Mouse (Mus musculus) heart, embryonic 14.5 days (tissue): Measurements from ENCODE around the gene Spo11. TPM values are rescaled to one million over a fixed set of nuclear protein-coding genes. Genes with fewer than 3 reads are reported as not detected.

ENCODE experiments used
- ATAC-seq: fragments of 200-750 bp; cut with Nextera tagmentation; 2 replicates; pipeline ENCODE4 v1.8.0; 2017; ENCODE audit warnings: low read depth, moderate TSS enrichment; ENCODE audit not compliant: insufficient number of reproducible peaks, insufficient read depth, low FRiP score
- H3K27ac ChIP-seq, 2 experiments: fragments of 200-500 bp in 1 of 2; fragments of 300-500 bp in 1 of 2; sonication (generic) in 1 of 2; replicated peaks in 1 of 2; 2 replicates each; pipeline ENCODE4 v1.5.1; 2012 to 2014; ENCODE audit warnings: low read depth in 2 of 2, low read length in 2 of 2, control low read depth in 1 of 2, mild to moderate bottlenecking in 1 of 2, mixed read lengths in 1 of 2; ENCODE audit not compliant: control insufficient read depth in 1 of 2, insufficient read depth in 1 of 2
- H3K27me3 ChIP-seq: fragments of 300-500 bp; sonication (generic); 2 replicates; pipeline ENCODE4 v1.6.1; 2014; ENCODE audit warnings: mild to moderate bottlenecking, low read length, control low read depth; ENCODE audit not compliant: control insufficient read depth, insufficient read depth
- H3K36me3 ChIP-seq: fragments of 300-500 bp; sonication (generic); 2 replicates; pipeline ENCODE4 v1.6.1; 2014; ENCODE audit warnings: mild to moderate bottlenecking, control low read depth, low read length, mixed read lengths; ENCODE audit not compliant: control insufficient read depth, insufficient read depth
- H3K4me1 ChIP-seq, 2 experiments: fragments of 200-500 bp in 1 of 2; fragments of 300-500 bp in 1 of 2; sonication (generic) in 1 of 2; 2 replicates each; pipeline ENCODE4 v1.6.1; 2012 to 2014; ENCODE audit warnings: low read length in 2 of 2, control low read depth in 1 of 2, mixed read lengths in 1 of 2; ENCODE audit not compliant: control insufficient read depth in 2 of 2, insufficient read depth in 2 of 2
- H3K4me2 ChIP-seq: fragments of 300-500 bp; sonication (generic); 2 replicates; pipeline ENCODE4 v1.6.1; 2014; ENCODE audit warnings: mild to moderate bottlenecking, low read length
- H3K4me3 ChIP-seq, 2 experiments: fragments of 200-500 bp in 1 of 2; fragments of 300-500 bp in 1 of 2; sonication (generic) in 1 of 2; 2 replicates each; pipeline ENCODE4 v1.5.1; 2012 to 2014; ENCODE audit warnings: low read length in 2 of 2, mild to moderate bottlenecking in 2 of 2, control low read depth in 1 of 2, low read depth in 1 of 2, moderate library complexity in 1 of 2; ENCODE audit not compliant: control insufficient read depth in 1 of 2, insufficient read depth in 1 of 2
- H3K9ac ChIP-seq: fragments of 300-500 bp; sonication (generic); 2 replicates; pipeline ENCODE4 v1.6.1; 2014; ENCODE audit warnings: mild to moderate bottlenecking, low read length
- H3K9me3 ChIP-seq: fragments of 300-500 bp; sonication (generic); 2 replicates; pipeline ENCODE4 v1.6.1; 2016; ENCODE audit warnings: low read length, control low read depth; ENCODE audit not compliant: control insufficient read depth
- WGBS: fragments of 180-500 bp; shearing (Covaris S2); extraction: QIAGEN DNeasy Blood & Tissue Kit; methylation state at CpG from one replicate; pipeline ENCODE4 v1.1.7; 2014; 5-methylcytosine and 5-hydroxymethylcytosine counted together
- polyA plus RNA-seq: library from polyadenylated mRNA; unstranded; fragments of >200 nt; fragmentation: Nextera tagmentation; extraction: Ambion mirVana; gene quantifications from 2 replicates; pipeline ENCODE4 v1.2.1, GENCODE M21; 2014

Spo11 gene
- polyA plus RNA-seq, 1 experiment from 2014 or later: not detected

DNA sequence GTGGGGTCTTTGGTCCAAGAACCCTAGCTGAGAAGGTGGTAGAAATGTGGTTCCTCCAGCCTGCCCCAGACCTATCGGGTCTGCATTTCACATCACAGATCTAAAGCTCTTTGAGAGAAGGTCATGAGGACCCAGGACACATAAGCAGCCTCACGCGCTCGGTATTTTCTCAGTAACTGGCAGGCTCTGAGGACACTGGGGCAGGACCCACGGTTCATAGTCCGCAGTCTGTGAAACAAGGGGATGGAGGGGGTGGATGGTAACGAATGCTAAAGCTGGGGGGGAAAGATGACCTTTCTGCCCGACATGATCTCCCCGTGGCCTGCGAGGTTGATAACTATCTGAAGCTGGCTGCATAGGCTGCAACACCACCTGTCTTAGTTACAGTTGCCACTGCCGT is 20.2 kb downstream of the Spo11 start:
- no peak overlapping the region for H3K4me3 ChIP-seq
- no peak for ATAC-seq
- H3K4me1 ChIP-seq: peaks cover 6 to 13% of the 10 kb centered on the region in 2 experiments; a peak in 3 of 4 replicates
- WGBS: 60% methylated on average over 11 of the region's 11 CpGs
- no peaks in the 10 kb centered on the region for H3K9me3 ChIP-seq
- H3K9ac ChIP-seq: no peak overlapping the region
- no peak overlapping the region for H3K27ac ChIP-seq
- H3K27me3 ChIP-seq: no peaks in the 10 kb centered on the region
- H3K36me3 ChIP-seq: peaks cover 13% of the 10 kb centered on the region
- H3K4me2 ChIP-seq: no peak overlapping the region

DNA sequence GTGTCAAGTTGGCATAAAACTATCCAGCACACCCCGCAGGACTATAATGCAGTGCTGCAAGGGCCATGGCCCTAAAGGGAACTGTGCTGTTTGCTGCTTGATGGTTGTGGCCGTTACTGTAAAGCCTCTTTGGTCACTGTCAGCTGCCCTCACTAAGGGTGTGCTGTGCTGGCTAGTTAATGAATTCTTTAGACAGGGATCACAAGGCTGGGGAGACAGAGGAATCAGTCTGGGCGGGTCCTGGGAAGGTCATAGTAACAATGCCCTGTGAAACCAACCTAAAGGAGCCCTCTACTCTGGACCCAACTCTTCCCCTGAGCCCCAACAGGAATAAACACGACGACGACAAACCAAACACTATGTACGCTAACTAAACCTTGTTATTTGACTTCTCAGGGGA is 21.0 kb downstream of the Spo11 start:
- no peak overlapping the region for H3K9ac ChIP-seq
- H3K27ac ChIP-seq: no peak overlapping the region

DNA sequence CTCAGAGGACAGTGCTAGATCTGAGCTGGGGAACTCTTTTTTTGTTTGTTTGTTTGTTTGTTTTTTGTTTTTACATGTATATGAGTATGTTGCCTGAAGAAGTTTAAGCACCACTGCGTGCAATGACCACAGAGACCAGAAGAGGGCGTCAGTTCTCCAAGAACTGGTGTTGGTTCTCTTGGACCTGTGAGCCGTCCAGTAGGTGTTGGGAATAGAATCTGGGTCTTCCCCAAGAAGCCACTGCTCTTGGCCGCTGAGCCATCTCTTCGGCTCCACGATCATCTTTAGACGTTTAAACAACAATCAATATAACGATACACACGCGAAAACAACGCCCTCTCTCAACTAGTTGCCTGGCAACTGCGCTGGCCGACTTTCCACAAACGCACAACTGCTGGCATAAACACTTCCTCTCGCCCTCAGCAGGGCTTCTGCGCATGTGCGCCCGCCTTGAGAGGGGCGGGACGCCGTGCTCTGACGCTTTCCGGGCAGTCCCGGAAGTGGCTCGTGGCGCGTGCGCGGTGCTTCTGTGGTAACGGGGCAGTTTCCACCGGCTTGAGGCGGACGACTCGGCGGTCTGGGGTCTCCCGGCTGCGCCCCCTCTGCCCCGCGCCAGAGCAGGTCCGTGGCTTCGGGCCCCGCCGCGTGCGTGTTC is 22.3 kb downstream of the Spo11 start, which contains the start of gene Rae1:
TSS of gene Rae1 (plus strand) at position 488 of the 655 bp plus-strand sequence.
- Histone ChIP-seq H3K36me3 (peaks cover 33% of the 10 kb centered on the region), H3K4me2 (peak within 1 kb of the TSS; percentile 93), H3K27ac (peak within 1 kb of the TSS; percentile 69 to 79), H3K27me3 (no peaks in the 10 kb centered on the region), H3K9me3 (no peaks in the 10 kb centered on the region), H3K4me1 (peaks cover 6 to 13% of the 10 kb centered on the region in 2 experiments; a peak in 3 of 4 replicates), H3K9ac (peak within 1 kb of the TSS; percentile 94), H3K4me3 (peak within 1 kb of the TSS; percentile 85 to 95)
- under 1% methylated on average over 45 of the region's 45 CpGs for WGBS
- peak; percentile 96 for ATAC-seq

More for the DNA sequence above, 21.0 kb downstream of the Spo11 start:
- H3K9me3 ChIP-seq: no peaks in the 10 kb centered on the region
- no peaks in the 10 kb centered on the region for H3K27me3 ChIP-seq
- H3K36me3 ChIP-seq: peaks cover 21% of the 10 kb centered on the region
- no peak overlapping the region for H3K4me2 ChIP-seq
- WGBS: 63% methylated on average over 7 of the region's 7 CpGs
- ATAC-seq: no peak
- no peak overlapping the region for H3K4me3 ChIP-seq
- peaks cover 6 to 13% of the 10 kb centered on the region in 2 experiments; a peak in 3 of 4 replicates for H3K4me1 ChIP-seq

DNA sequence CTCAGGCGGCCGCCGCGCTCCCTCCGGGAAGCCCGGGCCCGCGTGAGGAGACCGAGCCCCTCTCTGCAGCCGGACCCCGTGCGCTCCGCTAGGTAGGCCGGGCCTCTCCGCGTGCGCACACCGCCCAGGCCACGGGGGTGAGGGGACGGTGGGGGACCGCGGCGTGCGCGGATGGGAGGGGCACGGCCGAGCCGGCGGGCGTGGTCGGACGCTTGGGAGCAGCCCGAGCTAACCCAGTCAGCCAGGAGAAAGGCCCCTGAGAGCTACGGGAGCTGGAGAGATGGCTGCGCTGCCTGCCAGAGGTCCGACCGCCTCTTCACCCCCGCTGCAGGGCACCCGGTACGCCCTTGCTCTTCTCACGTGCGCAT is 22.8 kb downstream of the Spo11 start:
- peak overlapping the region; percentile 94 for H3K9ac ChIP-seq
- H3K36me3 ChIP-seq: peaks cover 39% of the 10 kb centered on the region
- H3K4me1 ChIP-seq: peaks cover 6 to 13% of the 10 kb centered on the region in 2 experiments; a peak in 3 of 4 replicates
- no peaks in the 10 kb centered on the region for H3K9me3 ChIP-seq
- H3K27ac ChIP-seq: peak overlapping the region; percentile 69 to 79
- H3K4me2 ChIP-seq: peak overlapping the region; percentile 93
- H3K4me3 ChIP-seq: peak overlapping the region; percentile 85 to 95
- ATAC-seq: peak; percentile 84
- WGBS: 0% methylated on average over 41 of the region's 42 CpGs
- no peaks in the 10 kb centered on the region for H3K27me3 ChIP-seq

DNA sequence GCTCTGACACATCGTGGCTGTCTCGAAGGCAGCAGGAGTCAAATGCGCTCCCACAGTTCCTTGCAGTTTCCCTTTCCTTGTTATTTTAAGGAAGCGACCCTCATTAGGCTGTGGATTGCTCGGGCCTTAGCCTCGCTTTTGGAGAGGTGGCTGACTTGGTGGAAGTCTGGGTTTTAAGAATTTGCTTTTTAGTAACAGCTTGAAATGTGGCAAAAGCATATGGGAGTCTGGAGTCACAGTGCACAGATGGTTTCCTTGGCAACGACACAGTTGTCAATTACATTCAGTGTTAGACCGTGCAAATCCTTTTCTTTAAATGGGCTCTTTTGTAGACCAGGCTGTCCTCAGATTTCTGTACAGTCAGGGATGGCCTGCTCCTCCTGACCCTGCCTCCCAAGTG is 23.4 kb downstream of the Spo11 start:
- H3K9ac ChIP-seq: peak overlapping the region; percentile 94
- H3K4me1 ChIP-seq: peaks cover 6 to 13% of the 10 kb centered on the region in 2 experiments; a peak in 3 of 4 replicates
- no peaks in the 10 kb centered on the region for H3K27me3 ChIP-seq
- H3K9me3 ChIP-seq: no peaks in the 10 kb centered on the region
- H3K4me3 ChIP-seq: peak overlapping the region; percentile 85 to 95
- ATAC-seq: no peak
- WGBS: 18% methylated on average over 8 of the region's 8 CpGs
- peaks cover 45% of the 10 kb centered on the region for H3K36me3 ChIP-seq
- H3K4me2 ChIP-seq: peak overlapping the region; percentile 93
- peak overlapping the region; percentile 58 to 79; a peak in 3 of 4 replicates for H3K27ac ChIP-seq

DNA sequence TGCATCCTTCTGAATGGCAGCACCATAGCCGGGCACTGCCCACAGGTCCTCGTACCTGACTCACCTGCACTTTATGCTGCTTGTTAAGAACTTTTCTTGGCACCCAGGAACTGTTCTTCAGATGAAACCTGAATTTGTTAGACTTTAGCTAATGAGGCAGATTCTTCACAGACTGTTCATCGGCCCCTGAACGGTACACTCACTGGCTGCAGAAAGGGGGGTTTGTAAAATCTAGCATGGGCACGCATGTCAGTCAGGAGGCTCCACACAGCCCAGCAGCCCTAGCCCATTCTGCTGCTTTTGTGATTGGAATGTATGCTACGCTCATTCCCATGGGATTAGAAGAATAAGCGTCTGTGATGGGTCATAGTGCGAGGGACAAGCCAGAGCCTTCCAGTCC is 26.2 kb downstream of the Spo11 start:
- no peak overlapping the region for H3K4me3 ChIP-seq

DNA sequence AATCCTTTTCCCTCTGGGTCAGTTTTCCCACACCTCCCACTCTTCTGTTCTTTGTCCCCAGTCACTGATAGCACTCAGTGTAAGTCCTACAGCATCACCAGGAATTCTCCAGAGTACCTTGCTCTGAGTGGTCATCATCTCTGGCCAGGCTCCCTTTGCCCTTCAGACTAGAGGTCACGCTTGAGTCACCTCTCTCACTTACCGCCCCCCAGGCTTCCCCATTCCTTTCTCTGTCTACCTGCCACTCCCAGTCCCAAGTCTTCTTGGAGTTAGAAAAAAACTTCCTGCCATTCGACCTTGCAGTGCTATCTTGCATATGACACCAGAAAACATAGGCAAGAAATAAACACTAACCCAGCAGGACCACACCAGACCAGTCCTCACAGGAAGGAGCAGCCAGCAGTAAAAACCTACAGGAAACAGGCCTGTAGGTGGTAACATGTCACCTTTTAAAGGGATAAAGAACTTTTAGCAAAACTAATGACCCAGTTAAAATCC is 32.8 kb downstream of the Spo11 start:
- Histone ChIP-seq H3K27ac (no peak overlapping the region), H3K27me3 (no peaks in the 10 kb centered on the region), H3K4me1 (peaks cover 0 to 9% of the 10 kb centered on the region in 2 experiments; a peak in 2 of 4 replicates), H3K9me3 (no peaks in the 10 kb centered on the region), H3K4me2 (no peak overlapping the region), H3K36me3 (peaks cover 100% of the 10 kb centered on the region), H3K4me3 (no peak overlapping the region), H3K9ac (no peak overlapping the region)
- WGBS: 63% methylated on average over 3 of the region's 3 CpGs
- ATAC-seq: no peak

More for the DNA sequence above, 26.2 kb downstream of the Spo11 start:
- Histone ChIP-seq H3K4me2 (no peak overlapping the region), H3K4me1 (peaks cover 6 to 13% of the 10 kb centered on the region in 2 experiments; a peak in 3 of 4 replicates), H3K27me3 (no peaks in the 10 kb centered on the region), H3K36me3 (peaks cover 73% of the 10 kb centered on the region), H3K9ac (no peak overlapping the region), H3K9me3 (no peaks in the 10 kb centered on the region), H3K27ac (no peak overlapping the region)
- WGBS: 93% methylated on average over 8 of the region's 8 CpGs
- ATAC-seq: no peak
